Mouse (Mus musculus) cerebellum, postnatal 25 days (tissue): ENCODE measurements around the gene Xpot.

Source experiments
- DNase-seq, 2 experiments: peaks; one replicate each; pipeline ENCODE4 v3.0.0; 2021; ENCODE audit warnings: mixed read lengths in 2 of 2

Xpot gene

DNA sequence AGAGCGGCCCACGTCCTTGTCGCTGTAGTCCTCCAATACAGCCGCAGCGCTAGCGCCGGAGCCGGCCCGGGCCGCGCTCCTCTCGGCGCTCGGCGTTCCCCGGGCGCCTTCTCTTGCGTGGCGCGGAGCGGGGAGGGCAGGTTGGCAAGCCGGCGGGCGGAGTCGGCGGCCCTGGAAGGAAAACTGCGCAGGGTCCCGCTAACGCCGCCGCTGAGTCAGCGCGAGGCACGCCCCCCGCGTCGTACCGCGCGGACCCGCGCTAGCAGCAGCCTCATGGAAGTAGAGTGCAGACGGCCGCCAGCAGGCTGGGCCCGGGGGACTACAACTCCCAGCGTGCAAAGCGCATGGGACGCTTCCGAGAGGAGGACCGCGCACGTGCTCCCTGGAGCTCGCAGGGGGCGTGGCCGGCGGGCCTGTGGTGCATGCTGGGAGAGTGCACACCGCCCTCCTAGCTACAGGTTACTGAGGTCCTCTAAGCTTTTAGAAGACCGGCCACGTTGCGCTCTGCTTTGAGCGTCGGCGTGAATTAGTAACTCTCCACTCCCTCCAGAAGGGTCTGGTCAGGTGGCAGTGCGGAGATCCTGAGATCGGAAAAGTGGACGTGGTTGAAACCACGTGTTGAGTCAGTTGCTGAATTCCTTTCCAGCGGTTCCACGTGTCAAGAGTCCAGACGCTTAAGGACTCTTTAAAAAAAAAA is at the start of gene Xpot:
Gene Xpot, minus strand, starts transcription at position 147 of the 697 bp plus-strand sequence.
- DNase-seq, result peak; percentile 99

DNA sequence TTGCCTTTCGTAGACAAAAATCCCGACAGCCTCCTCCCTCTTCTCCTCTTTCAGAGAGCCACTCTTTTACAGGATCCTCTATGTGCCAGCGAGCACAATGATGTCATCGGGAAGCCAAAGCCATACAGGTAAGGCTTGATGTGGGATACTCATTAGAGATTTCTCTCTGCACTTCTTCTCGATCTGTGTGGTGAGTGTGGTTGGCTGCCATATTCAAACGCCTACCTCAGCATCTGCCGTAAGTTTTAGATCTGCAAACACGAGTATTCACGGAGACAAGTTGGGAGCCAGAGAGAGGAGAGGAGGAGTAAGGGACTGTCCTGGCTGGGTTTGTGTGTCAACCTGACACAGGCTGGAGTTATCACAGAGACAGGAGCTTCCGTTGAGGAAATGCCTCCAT is 43.0 kb upstream of the Xpot start:
- DNase-seq, result no peak

DNA sequence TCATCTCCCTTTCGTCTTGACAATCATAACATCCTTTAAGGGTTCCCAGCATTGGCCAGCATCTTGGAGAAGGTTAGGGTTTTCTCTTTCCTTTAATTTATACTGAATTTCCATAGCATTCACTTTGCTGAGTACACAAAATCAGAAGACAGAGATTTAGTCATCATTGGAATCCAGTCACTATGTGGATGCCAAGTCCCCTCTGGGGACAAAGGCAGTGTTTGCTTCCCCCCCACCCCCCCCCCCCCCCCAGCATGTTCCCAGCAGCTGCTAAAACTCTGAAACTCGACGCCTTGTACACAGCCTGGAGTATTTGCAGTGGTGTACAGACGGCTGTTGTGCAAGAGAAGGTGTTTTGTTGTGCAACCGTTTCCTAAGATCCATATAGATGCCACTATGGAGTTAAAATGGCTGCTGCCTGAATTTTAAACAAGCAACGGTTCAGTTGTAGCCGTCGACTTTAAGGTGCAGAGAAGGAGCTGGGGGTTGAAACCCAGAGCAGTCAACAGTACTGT is 39.6 kb upstream of the Xpot start:
- DNase-seq, result no peak

- no peak for DNase-seq
Observed at GRCm38 (mm10) chr10:121663599-121663998, 37.5 kb upstream of the Xpot start.

- no peak for DNase-seq
Observed at GRCm38 (mm10) chr10:121662711-121663110, 36.6 kb upstream of the Xpot start.

- no peak for DNase-seq
Observed at GRCm38 (mm10) chr10:121655907-121656306, 29.8 kb upstream of the Xpot start.

GRCm38 (mm10) chr10:121653079-121653478 is 26.9 kb upstream of the Xpot start:
- no peak for DNase-seq

GRCm38 (mm10) chr10:121646294-121646693 is 20.2 kb upstream of the Xpot start:
- DNase-seq, result no peak

- no peak for DNase-seq
Observed at GRCm38 (mm10) chr10:121642054-121642947, 16.2 kb upstream of the Xpot start.

DNA sequence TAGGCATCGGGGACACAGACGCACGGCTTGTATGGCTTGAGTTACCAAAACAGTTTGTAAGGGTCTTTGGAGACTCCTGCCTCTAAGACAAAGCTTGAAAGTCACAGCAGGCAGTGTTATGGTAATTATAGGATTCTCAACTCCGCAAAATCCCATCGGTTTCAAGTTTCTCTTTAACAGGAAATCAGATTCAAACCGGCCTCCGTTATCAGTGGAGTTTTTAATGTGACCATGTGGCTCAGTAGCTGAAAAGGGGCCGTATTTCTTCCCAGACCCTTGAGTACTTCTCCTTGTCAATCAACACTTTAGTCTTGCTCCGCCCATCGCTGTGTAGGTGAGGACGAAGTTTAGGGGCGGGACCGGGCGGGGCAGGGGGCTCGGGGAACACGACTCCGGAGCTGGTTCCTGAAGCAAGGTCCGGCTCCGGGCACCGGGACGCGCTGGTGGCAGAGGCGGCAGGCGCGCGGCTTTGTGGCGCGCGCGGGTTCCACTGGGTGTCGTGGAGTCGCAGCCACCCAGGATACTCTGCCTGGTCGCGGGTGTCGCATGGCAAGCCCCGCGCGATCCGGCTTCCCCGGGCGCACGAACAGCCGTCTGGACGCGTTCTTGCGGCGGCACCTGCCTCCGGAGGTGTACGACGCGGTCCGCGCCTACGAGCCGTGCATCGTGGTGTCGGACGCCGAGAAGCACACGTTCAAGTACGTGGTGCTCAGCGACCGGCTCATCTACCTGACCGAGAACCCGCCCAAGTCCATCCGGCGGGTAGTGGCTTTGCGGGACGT is 15.3 kb upstream of the Xpot start, which contains the start of gene D930020B18Rik:
Gene D930020B18Rik, plus strand, starts transcription at position 317 of the 782 bp plus-strand sequence.
- DNase-seq, result peak; percentile 34 to 44

DNA sequence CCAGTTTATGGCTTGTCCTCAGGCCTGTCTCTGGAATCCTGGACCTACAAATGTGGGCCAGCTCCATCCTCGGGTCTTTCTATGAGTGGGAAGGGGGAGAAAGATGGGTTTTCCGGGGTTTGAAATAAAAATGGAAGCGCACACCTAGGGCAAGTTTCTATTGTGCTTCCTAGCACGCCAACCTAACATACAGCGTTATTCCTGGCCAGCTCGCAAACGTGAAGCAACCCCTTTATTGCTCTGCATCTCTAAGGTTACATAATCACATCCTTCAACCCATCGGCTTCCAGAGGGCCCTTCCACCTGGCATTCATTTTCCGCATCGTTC is 14.8 kb upstream of the Xpot start:
- peak in 1 of 2 experiments; percentile 17 for DNase-seq

DNA sequence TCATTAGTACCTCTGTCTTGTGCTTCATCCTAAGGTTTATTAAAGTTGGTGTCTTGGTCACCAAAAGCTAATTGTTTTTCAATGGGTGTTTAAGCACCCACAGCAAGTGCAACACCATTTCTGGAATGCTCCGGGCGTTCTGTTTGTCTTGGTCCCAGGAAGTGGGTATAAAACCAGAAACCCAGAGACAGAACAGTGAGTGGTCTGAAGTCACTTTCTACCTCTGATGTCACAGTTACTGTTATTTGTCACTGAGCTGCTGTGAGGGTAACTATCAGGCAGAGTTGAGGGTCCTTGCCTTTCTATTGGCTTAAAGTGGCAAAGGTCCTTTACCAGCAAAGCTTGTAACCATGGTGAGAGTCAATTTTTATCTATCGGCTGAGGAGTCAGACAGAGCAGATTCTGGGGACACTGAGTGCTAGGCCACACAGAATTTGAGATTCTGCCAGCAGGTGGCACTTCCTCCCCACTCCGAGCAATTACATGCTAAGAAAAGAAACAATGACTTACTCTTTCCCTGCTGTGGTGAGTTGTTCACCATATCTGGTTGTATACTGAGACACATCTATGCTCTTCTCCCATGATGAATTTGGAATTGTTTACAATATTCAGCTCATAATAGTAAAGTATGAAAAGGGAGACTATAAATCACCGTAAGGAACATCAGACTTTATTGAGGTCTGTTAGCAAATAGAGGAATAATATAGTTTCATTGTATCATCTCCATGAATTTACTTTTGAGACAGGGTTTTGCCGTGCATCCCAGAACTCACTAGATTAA is 14.2 kb upstream of the Xpot start:
- peak; percentile 30 to 51 for DNase-seq

DNA sequence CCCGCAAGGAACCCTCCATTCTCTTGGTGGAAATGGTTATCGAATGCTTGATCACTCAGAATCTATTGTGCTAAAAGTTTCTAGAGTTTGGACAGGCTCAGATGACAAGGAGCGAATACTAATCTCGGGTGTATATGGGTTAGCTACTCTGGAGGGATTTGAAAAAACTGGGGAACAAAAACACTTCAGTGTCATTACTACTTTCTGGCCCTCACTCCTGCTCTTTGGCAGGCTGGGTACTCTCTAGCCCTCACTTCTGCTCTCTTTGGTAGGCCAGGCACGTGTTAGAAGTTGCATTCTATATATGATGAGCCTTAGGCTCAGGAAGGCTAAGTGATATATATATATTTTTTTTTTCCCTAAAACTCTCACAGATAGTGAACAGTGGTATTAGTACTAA is 13.4 kb upstream of the Xpot start:
- DNase-seq, result no peak

GRCm38 (mm10) chr10:121636276-121636675 is 10.1 kb upstream of the Xpot start:
- no peak for DNase-seq

DNA sequence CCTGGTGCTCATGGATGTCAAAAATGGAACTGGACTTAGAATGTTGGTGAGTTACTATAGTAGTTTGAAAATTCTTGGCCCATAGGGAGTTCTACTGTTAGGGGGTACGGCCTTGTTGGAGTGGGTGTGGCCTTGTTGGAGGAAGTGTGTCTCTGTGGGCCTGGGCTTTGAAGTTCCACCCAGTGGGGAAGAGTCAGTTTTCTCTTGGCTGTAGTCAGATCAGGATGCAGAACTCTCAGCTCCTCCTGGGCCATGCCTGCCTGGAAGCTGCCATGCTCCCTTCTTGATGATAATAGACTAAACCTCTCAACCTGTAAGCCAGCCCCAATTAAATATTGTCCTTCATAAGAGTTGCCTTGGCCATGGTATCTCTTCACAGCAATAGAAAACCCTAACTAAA is 8.0 kb upstream of the Xpot start:
- no peak for DNase-seq

DNA sequence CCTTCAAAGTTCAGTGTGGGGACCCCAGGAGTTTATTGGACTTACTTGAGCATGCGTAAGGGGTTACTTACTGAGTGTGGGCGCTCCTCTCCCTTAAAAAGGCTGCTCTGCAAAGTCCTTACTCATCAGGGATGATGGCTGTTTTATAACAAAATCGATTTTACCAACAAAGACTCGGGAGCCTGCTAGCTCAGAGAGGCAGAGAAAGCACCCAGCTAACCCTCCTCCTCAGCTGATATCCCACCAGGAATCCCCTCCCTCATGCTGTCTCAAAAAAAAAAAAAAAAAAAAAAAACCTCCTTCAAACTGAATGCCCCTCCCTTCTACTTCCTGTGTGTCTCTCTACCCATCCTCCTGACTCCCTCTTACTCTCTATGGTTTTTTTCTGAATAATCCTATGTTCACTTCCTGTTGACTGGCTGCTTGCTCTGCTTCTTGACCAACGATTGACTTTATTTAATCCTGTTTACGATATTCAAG is 2.5 kb upstream of the Xpot start:
- DNase-seq, result no peak

DNA sequence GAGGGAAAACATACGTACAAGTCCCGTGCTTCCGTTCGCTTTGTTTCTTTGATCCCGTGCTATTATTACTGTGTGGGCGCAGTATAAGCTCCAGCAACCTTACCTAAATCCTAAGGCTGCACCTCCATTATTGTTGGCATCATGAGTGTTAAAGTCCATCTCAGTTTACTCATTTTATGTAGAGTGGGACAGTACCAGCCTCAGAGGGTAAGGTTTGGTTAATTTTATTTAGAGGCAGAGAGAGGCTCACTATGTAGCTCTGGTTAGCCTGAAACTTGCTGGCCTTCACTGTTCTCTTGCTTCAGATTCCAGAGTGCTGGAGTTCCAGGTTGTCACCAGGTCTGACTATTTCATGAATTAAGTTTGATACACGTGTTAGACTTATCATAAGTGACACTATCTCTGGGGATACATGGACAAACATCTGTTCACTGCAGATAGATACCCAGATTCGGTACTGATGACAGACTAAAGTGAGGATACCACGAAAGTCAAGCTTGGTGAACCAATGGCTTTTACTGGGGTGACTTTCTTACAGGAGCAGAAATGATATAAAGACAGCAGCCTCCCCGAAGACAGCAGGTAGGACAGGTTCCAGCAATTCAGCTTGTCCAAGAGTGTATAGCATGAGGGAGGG is 1.2 kb upstream of the Xpot start:
- no peak for DNase-seq

- DNase-seq, result no peak
Observed at GRCm38 (mm10) chr10:121625407-121626185, 536 bp downstream of the Xpot start.

- no peak for DNase-seq
Observed at GRCm38 (mm10) chr10:121625006-121625405, 1.1 kb downstream of the Xpot start.

GRCm38 (mm10) chr10:121623670-121624069 is 2.5 kb downstream of the Xpot start:
- no peak for DNase-seq

- DNase-seq, result no peak
Observed at GRCm38 (mm10) chr10:121622431-121622830, 3.7 kb downstream of the Xpot start.
